Mouse (Mus musculus) layer of hippocampus, postnatal 10 days (tissue): Measurements from ENCODE around the gene Rsrc1. TPM values are rescaled to one million over a fixed set of nuclear protein-coding genes. Genes with fewer than 3 reads are reported as not detected.
"Not testable (repeated sequence)": the region's sequence is repeated elsewhere in the genome, so short reads cannot be mapped to it uniquely, and the experiment has no call there.

Experiments used
- DNase-seq, 2 experiments: peaks; one replicate each; pipeline ENCODE4 v3.0.0; 2021; ENCODE audit warnings: low spot score in 2 of 2
- total RNA-seq, 2 experiments: library from RNA; stranded (reverse); gene quantifications; 2 replicates each; pipeline ENCODE4 v1.2.3; 2021

Rsrc1 gene
- total RNA-seq, 2 experiments from 2014 or later = 30.4 to 30.8 TPM

- no peak for DNase-seq
Measured at GRCm38 (mm10) chr3:66983481-66983880, 2.3 kb downstream of the Rsrc1 start.

- DNase-seq = peak; percentile 71 to 81
Measured at GRCm38 (mm10) chr3:66985539-66986286, 4.5 kb downstream of the Rsrc1 start.

DNA sequence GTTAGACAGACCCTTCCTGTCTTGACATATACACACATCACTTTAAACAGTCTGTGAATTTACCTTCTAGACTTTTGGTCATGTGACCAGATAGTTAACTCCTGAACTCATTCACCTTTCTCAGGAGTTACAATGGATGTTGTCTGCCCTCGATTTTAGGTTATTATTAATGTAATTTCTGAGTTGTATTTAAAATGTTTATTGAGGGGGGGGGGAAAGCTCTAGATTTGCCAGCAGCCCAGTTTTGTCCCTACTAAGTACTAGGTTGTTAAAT lies 5.0 kb downstream of the Rsrc1 start:
- no peak for DNase-seq

DNA sequence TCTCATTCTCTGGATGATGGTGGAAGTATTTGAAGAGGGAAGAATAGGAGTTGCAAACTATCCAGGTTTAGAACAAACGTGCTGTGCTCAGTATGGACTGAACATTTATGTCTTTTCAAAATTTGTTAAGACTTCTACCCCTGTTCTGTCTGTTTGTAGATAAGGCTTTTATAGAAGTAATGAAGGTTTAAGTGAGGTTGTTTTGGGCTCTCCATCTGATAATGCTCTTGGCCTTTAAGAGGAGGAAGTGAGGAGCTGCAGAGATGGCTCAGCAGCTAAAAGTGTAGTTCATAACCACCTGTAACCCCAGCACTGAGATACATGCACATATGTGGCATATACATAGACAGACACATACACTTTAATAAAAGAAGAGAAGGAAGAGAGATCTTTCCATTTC lies 15.6 kb downstream of the Rsrc1 start:
- DNase-seq = no peak

DNA sequence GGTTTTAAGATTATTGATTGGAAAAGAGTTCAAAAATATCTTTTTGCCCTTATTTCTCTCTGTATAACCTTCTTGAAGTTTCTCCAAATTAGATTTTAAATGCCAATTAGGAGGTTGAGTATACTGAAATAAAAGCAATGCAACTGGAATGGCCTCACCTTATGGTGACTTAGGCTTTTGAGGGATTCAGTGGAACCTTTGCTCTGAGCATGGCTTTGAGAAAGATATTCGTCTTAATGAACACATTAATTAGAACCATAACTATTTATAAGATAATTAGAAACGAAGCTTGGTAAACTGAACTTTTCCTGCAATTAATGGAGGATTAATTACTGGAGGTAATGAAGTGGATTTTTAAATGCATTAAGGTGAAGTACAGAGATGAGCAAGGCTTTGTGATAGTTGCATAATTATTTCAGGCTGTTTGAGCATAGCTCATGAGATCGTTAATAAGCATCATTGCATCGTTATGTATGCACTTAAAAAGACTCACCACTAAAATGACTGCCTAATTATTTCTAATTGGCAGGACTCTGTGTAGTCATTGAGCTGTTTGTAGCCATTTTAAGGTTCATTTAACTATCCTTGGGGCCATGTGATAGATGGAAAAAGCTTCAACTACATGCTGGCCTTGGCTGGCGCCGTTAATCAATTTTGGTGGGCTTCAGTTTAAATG lies 55.3 kb downstream of the Rsrc1 start:
- DNase-seq = no peak

DNA sequence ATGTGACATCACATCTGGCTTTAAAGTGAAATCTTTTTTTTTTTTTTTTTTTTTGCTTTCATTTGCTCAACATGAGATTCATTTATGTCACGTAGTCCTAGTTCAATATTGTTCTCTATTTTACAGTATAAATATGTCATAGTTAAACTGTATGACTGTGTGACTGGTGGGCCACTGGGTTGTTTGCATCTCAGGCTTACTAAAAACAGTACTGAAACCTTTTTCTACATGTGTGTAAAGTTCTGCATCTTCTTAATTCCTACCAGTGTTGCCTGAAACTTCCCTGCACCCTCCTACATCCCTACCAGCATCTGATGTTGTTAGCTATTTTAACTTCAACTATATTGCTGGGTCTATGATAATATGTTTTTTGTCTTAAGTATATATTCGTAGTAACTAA lies 78.6 kb downstream of the Rsrc1 start:
- DNase-seq = no peak

- no peak for DNase-seq
Measured at GRCm38 (mm10) chr3:67070575-67071488, 89.6 kb downstream of the Rsrc1 start.

GRCm38 (mm10) chr3:67073653-67074052 lies 92.5 kb downstream of the Rsrc1 start:
- not testable (repeated sequence) for DNase-seq

- no peak for DNase-seq
Measured at GRCm38 (mm10) chr3:67075484-67075883, 94.3 kb downstream of the Rsrc1 start.

DNA sequence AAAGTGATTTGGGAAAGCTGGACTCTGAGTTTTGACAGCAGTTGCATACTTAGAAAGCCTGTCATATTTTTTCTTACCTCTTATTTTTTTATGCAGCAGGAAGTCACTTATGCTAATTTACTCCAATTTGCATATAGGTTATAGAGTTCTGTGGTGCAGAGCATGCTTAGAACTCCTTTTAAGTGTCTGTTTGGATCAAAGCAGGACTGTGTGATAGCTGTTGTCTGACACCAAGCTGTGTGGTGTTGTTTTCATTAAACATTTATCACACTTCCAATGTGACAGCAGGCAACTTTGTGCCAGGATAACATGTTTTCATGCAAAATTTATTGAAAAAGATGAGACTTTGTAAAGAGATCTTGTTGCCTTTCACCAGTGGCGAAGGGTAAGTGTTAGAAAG lies 103.6 kb downstream of the Rsrc1 start:
- no peak for DNase-seq

- no peak for DNase-seq
Measured at GRCm38 (mm10) chr3:67108428-67108827, 127.2 kb downstream of the Rsrc1 start.

DNA sequence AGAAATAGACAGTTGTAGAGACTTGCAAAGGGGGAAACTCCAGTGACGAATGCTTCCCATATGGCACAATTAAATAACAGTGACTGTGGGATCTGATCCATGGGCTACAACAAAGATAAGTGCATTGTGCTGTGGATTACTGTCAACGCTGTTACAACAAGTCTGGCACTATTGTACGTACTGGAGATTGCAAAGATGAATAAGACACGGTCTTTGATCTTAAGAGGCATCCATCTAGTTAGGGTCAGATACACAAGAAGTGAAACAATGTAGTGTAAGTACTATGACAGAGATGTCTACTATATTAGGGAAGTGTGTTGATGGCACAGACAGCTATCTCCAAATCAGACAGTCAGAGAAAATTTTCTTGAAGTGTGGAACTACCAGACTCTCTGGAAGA lies 135.1 kb downstream of the Rsrc1 start:
- no peak for DNase-seq

DNA sequence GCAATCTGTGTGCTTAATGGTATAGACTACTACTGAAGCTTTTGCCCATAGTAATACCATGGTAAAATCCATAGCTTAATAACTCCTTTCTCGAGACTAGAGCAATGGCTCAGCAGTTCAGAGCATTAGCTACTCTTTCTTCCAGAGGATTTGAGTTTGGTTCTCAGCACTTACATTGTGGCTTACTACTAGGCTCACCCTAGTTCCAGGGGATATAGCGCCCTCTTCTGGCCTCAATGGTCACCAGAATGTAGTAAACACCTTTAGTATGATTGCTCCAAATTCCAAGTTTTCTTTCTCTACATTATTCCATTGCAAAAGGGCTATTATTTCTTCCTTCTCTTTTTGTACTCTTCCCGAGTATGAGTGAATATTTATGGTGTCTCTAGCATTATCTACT lies 151.3 kb downstream of the Rsrc1 start:
- no peak for DNase-seq

GRCm38 (mm10) chr3:67135749-67136375 lies 154.7 kb downstream of the Rsrc1 start:
- DNase-seq = no peak

DNA sequence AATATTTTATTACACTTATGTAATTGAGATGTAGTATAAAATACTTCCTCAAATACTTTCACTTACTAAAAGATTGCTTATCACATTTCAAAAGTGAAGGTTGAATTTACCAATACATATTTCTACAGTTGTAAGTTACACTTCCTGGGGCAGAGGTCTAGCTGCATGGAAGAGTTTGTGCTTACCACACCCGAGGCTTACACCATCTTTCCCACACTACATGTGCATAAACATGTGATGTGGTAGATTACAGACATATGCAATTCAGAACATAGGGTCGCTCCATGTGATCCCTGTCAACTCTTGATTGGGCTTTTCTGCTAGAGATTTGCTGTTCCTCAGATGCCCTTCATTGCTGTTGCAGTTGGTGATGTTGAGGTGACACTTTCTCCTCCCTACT lies 163.8 kb downstream of the Rsrc1 start:
- DNase-seq = no peak

DNA sequence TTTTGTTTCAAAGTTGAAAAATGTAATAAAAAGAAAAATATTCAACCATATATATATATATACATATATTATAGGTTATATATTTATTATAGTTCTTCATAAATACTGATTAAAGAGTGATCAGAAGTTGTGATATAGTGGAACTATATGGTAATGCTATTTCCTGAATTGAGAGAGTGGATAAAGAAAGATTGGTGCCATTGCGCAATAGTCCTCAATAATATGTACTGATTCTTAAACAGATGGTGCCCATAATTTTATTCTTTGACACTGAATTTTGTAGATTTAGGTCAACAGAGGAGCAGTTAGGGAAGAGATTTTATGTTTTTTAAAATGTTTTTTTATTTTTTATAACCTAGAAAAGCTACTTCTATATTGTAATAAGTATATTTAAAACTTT lies 165.1 kb downstream of the Rsrc1 start:
- no peak for DNase-seq

DNA sequence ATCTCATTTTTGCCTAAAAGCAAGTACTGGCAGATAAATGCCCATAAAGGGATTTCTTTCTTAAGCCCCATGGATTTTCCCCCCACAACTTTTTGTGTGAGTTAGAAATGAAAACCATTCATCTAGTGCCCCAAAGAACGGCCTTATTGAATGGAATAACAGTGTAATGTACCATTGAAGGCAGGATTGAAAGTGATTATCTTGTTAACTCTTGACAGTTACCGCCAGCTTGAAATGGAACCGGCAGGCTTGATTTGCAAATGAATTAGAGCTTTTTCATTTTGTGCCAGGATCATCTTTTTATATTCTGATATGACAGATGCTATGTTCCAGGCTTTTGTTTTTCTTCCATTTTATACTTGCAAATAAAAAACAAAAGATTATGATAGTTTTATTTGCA lies 166.1 kb downstream of the Rsrc1 start:
- peak in 1 of 2 experiments; percentile 20 for DNase-seq

DNA sequence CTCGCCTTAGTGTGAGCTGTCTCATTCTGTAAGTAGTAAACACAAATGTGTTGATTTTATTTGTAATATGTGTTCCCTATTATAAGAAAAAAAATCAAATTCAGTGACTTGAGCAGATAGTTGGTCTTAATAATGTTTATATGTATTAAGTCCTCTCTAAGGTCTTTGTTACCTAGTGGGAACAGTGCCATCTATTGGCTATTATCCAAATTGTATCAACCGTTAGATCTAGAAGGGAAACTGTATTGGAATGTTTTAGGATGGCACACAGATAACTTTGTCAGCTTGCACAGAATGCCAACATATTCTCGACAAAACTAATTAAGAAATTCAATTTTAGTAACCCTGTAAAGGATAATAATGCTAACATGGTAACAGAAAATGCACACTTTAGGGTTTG lies 216.0 kb downstream of the Rsrc1 start:
- no peak for DNase-seq

DNA sequence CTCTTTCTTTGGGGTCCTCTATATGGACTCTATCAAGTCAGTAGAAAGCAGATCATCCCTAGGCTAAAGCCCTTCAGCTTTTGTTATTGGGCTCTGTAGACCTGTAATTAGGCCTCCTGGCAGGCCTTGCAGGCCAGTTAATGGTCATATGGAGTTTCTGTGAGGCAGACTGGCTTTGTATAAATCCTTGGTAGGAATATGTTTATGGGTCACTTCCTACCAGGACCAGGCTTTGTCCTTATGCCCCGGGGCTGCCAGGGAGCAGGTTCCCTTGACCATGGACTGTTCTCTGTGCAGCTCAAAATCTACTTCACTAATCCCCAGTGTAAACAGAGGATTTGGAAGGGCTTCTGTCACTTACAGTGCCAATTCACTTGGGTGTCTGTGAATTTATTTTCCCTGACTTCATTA lies 231.9 kb downstream of the Rsrc1 start:
- DNase-seq = no peak

- DNase-seq = no peak
Measured at GRCm38 (mm10) chr3:67232617-67233241, 251.5 kb downstream of the Rsrc1 start.

DNA sequence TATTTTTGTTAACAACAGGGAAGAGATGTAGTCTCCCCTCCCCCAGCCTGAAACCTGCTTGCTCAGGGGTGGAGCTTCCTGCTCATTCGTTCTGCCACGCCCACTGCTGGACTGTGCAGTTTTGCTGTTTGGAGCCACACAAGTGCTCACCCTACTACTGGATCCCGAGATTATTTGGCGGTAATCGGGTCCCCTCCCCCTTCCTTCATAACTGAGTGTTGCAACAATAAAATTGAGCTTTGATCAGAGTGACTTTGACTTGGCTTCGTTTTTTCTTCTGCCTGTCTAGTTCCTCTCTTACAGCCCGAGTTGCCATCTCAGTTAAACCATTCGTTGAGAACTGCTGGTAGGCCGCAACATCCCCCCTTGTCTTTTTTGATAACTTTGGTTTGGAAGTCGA lies 261.3 kb downstream of the Rsrc1 start:
- not testable (repeated sequence) for DNase-seq
